Mouse (Mus musculus): ENCODE data around the gene Vmn1r194.

DNA sequence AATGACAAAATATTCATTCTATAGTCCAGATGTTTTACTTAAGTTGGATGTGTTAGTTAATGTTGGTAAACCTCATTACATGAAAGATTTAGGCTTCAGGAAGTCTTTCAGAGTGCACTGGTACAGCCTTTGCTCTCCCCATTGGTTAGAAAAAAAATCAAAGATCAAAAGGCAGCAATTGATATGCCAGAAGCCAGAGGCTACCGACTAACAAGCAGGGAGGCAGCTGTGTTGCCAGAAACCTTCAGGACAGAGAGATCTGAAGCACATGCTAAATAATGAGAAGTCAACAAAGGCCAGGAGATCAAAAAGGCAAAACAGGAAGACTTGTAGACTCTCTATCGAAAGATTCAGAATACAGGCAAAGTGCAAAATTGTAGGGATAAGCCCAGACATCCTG is 27.7 kb downstream of the Vmn1r194 start:
- TF ChIP-seq CTCF (IDR thresholded peaks at IDR 0.05; ENCODE audit: low read depth) = no peak
- no peak for TF ChIP-seq EP300 (IDR thresholded peaks at IDR 0.05; ENCODE audit: low read depth)

Measured in liver, postnatal 0 days (tissue).